Mouse (Mus musculus) MEL (cell line): ENCODE data around the gene Ubxn4. TPM values are rescaled to one million over a fixed set of nuclear protein-coding genes. Genes with fewer than 3 reads are reported as not detected.

Source experiments
- DNase-seq: peaks from one replicate; pipeline ENCODE4 v3.0.0; 2011; ENCODE audit warnings: low read depth, low spot score
- H3K27ac ChIP-seq: 2 replicates; pipeline ENCODE4 v1.5.1; 2012; ENCODE audit warnings: low read depth, mild to moderate bottlenecking, control low read depth, low read length, moderate library complexity; ENCODE audit not compliant: control insufficient read depth
- H3K27me3 ChIP-seq, 2 experiments: fragments of 150-350 bp in 1 of 2; sonication (generic) in 1 of 2; 2 replicates each; pipeline ENCODE4 v1.6.1; 2012; ENCODE audit warnings: low read length in 2 of 2, mild to moderate bottlenecking in 2 of 2, improper control_type of control experiment in 1 of 2, moderate library complexity in 1 of 2; ENCODE audit not compliant: insufficient read depth in 2 of 2, control insufficient read depth in 1 of 2
- H3K36me3 ChIP-seq, 2 experiments: 2 replicates each; pipeline ENCODE4 v1.6.1; 2012 to 2014; ENCODE audit warnings: low read length in 2 of 2, improper control_type of control experiment in 1 of 2, inconsistent platforms in 1 of 2, mild to moderate bottlenecking in 1 of 2; ENCODE audit not compliant: insufficient read depth in 2 of 2, control insufficient read depth in 1 of 2
- H3K4me1 ChIP-seq, 2 experiments: fragments of 150-350 bp in 1 of 2; sonication (generic) in 1 of 2; 2 replicates each; pipeline ENCODE4 v1.6.1; 2012; ENCODE audit warnings: low read length in 2 of 2, improper control_type of control experiment in 1 of 2, mild to moderate bottlenecking in 1 of 2; ENCODE audit not compliant: insufficient read depth in 2 of 2, control insufficient read depth in 1 of 2
- H3K4me3 ChIP-seq, 2 experiments: fragments of 150-350 bp in 1 of 2; sonication (generic) in 1 of 2; 2 replicates each; pipeline ENCODE4 v1.5.1; 2012; ENCODE audit warnings: low read depth in 2 of 2, low read length in 2 of 2, mild to moderate bottlenecking in 2 of 2, moderate library complexity in 2 of 2, control low read depth in 1 of 2, improper control_type of control experiment in 1 of 2; ENCODE audit not compliant: control insufficient read depth in 1 of 2, insufficient read depth in 1 of 2
- H3K79me2 ChIP-seq: 2 replicates; pipeline ENCODE4 v1.6.1; 2012; ENCODE audit warnings: mild to moderate bottlenecking, low read length, moderate library complexity; ENCODE audit not compliant: control insufficient read depth, poor library complexity, insufficient read depth
- H3K9ac ChIP-seq: 2 replicates; pipeline ENCODE4 v1.6.1; 2012; ENCODE audit warnings: low read depth, mild to moderate bottlenecking, control low read depth, low read length, moderate library complexity; ENCODE audit not compliant: control insufficient read depth, poor library complexity, severe bottlenecking
- H3K9me3 ChIP-seq: fragments of 150-350 bp; sonication (generic); replicated peaks from 2 replicates; pipeline ENCODE4 v1.6.1; 2012; ENCODE audit warnings: mild to moderate bottlenecking, low read length, improper control_type of control experiment, moderate library complexity; ENCODE audit not compliant: insufficient read depth
- BHLHE40 ChIP-seq: IDR thresholded peaks from 2 replicates; pipeline ENCODE4 v1.6.1; 2012; ENCODE audit warnings: low read depth, mild to moderate bottlenecking, inconsistent platforms, low read length, improper control_type of control experiment, borderline replicate concordance
- CHD1 ChIP-seq: IDR thresholded peaks from 2 replicates; pipeline ENCODE4 v1.6.1; 2012; ENCODE audit warnings: low read depth, mild to moderate bottlenecking, inconsistent platforms, low read length, improper control_type of control experiment
- CHD2 ChIP-seq: IDR thresholded peaks from 2 replicates; pipeline ENCODE4 v1.6.1; 2011; ENCODE audit warnings: low read length, improper control_type of control experiment
- CTCF ChIP-seq, 3 experiments: IDR thresholded peaks in 2 of 3; conservative IDR thresholded peaks in 1 of 3; 2 replicates each; pipeline ENCODE4 v1.5.1; 2011 to 2012; ENCODE audit warnings: low read length in 3 of 3, low read depth in 2 of 3, mild to moderate bottlenecking in 2 of 3, improper control_type of control experiment in 1 of 3, inconsistent platforms in 1 of 3, mixed read lengths in 1 of 3, moderate library complexity in 1 of 3; ENCODE audit not compliant: control insufficient read depth in 1 of 3, insufficient read depth in 1 of 3, poor library complexity in 1 of 3, severe bottlenecking in 1 of 3
- ELF1 ChIP-seq: IDR thresholded peaks from 2 replicates; pipeline ENCODE4 v1.6.1; 2014; ENCODE audit warnings: low read depth, mild to moderate bottlenecking, inconsistent platforms, low read length, improper control_type of control experiment, moderate library complexity
- EP300 ChIP-seq, 2 experiments: IDR thresholded peaks; 2 replicates each; pipeline ENCODE4 v1.6.1; 2011; ENCODE audit warnings: improper control_type of control experiment in 2 of 2, low read length in 2 of 2, low read depth in 1 of 2, mild to moderate bottlenecking in 1 of 2
- GABPA ChIP-seq: IDR thresholded peaks from 2 replicates; pipeline ENCODE4 v1.6.1; 2012; ENCODE audit warnings: low read depth, mild to moderate bottlenecking, inconsistent platforms, low read length, improper control_type of control experiment, moderate library complexity
- GATA1 ChIP-seq: IDR thresholded peaks from 2 replicates; pipeline ENCODE4 v1.6.1; 2011; ENCODE audit warnings: low read depth, low read length, improper control_type of control experiment
- HCFC1 ChIP-seq: IDR thresholded peaks from 2 replicates; pipeline ENCODE4 v1.6.1; 2012; ENCODE audit warnings: low read depth, mild to moderate bottlenecking, inconsistent platforms, low read length, improper control_type of control experiment, moderate library complexity
- MAFK ChIP-seq: IDR thresholded peaks from 2 replicates; pipeline ENCODE4 v1.6.1; 2011; ENCODE audit warnings: low read depth, mild to moderate bottlenecking, low read length, improper control_type of control experiment, borderline replicate concordance
- MAZ ChIP-seq: IDR thresholded peaks from 2 replicates; pipeline ENCODE4 v1.6.1; 2012; ENCODE audit warnings: low read depth, mild to moderate bottlenecking, inconsistent platforms, low read length, improper control_type of control experiment
- MEF2A ChIP-seq: IDR thresholded peaks from 2 replicates; pipeline ENCODE4 v1.6.1; 2014; ENCODE audit warnings: low read depth, mild to moderate bottlenecking, inconsistent platforms, low read length, improper control_type of control experiment; ENCODE audit not compliant: poor library complexity, insufficient replicate concordance, severe bottlenecking; ENCODE audit errors: extremely low read depth
- MXI1 ChIP-seq: IDR thresholded peaks from 2 replicates; pipeline ENCODE4 v1.6.1; 2011; ENCODE audit warnings: mild to moderate bottlenecking, low read depth, low read length, improper control_type of control experiment
- NRF1 ChIP-seq: IDR thresholded peaks from 2 replicates; pipeline ENCODE4 v1.6.1; 2014; ENCODE audit warnings: low read depth, mild to moderate bottlenecking, inconsistent platforms, low read length, improper control_type of control experiment, moderate library complexity; ENCODE audit not compliant: poor library complexity, insufficient read depth, severe bottlenecking
- RAD21 ChIP-seq: IDR thresholded peaks from 2 replicates; pipeline ENCODE4 v1.6.1; 2011; ENCODE audit warnings: mild to moderate bottlenecking, low read depth, low read length, improper control_type of control experiment
- RCOR1 ChIP-seq: IDR thresholded peaks from 2 replicates; pipeline ENCODE4 v1.6.1; 2012; ENCODE audit warnings: low read depth, mild to moderate bottlenecking, inconsistent platforms, low read length, improper control_type of control experiment
- SMC3 ChIP-seq: IDR thresholded peaks from 2 replicates; pipeline ENCODE4 v1.6.1; 2011; ENCODE audit warnings: low read depth, low read length, improper control_type of control experiment
- TAL1 ChIP-seq: IDR thresholded peaks from 2 replicates; pipeline ENCODE4 v1.6.1; 2012; ENCODE audit warnings: mild to moderate bottlenecking, inconsistent platforms, low read length, moderate library complexity, mixed read lengths
- TBP ChIP-seq: IDR thresholded peaks from 2 replicates; pipeline ENCODE4 v1.8.0; 2011; ENCODE audit warnings: low read depth, low read length, improper control_type of control experiment
- TCF12 ChIP-seq: IDR thresholded peaks from 2 replicates; pipeline ENCODE4 v1.6.1; 2014; ENCODE audit warnings: low read depth, mild to moderate bottlenecking, inconsistent platforms, low read length, improper control_type of control experiment, moderate library complexity
- ZMIZ1 ChIP-seq: IDR thresholded peaks from 2 replicates; pipeline ENCODE4 v1.6.1; 2012; ENCODE audit warnings: low read depth, mild to moderate bottlenecking, inconsistent platforms, low read length, improper control_type of control experiment, moderate library complexity
- polyA plus RNA-seq, 2 experiments: library from polyadenylated mRNA; stranded (reverse) in 1 of 2; unstranded in 1 of 2; fragments of >175 nt in 1 of 2; fragments of >200 nt in 1 of 2; gene quantifications; 2 replicates each; pipeline versions ENCODE4 v1.2.1 to v1.2.4; 2012; ENCODE audit warnings: low replicate concordance in 2 of 2, low read depth in 1 of 2; ENCODE audit not compliant: insufficient read length in 2 of 2, insufficient read depth in 1 of 2, missing spikeins in 1 of 2
- total RNA-seq: library from RNA; depleted of rRNA; stranded (reverse); fragments of 300-350 nt; gene quantifications from 2 replicates; pipeline ENCODE4 v1.2.3, GENCODE M21; 2012

Gene Ubxn4
- total and polyA plus RNA-seq, 3 experiments, result 41.0 to 66.8 TPM; not detected in 1

DNA sequence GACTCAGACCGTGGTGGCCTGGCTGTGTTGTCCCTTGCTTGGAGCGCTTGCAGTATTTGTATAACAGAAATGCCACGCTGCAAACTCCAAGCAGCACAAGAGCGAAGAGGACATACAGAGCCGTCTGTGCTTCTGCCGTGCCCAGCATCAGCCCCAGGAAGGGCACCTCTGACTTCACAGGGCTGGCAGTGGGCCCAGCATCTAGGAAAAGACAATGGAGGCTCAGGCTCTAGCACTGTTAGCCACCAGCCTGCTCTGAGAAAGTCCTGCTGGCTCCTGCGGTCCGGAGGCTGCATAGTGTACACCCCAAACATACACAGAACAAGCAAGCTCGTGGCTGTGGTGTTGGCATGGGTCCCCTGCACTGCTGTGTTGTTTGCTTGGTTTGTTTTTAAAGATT, 41.4 kb downstream of the Ubxn4 start:
- no peak overlapping the region for H3K4me3 ChIP-seq
- no peak overlapping the region for H3K9ac ChIP-seq
- no peaks in the 10 kb centered on the region for H3K36me3 ChIP-seq
- H3K4me1 ChIP-seq, result no peaks in the 10 kb centered on the region
- no peak overlapping the region for H3K27ac ChIP-seq
- no peaks in the 10 kb centered on the region for H3K27me3 ChIP-seq
- TF ChIP-seq TAL1, result no peak
- no peak for TF ChIP-seq NRF1
- TF ChIP-seq GATA1, result no peak
- no peaks in the 10 kb centered on the region for H3K9me3 ChIP-seq
- H3K79me2 ChIP-seq, result no peaks in the 10 kb centered on the region
- no peak for DNase-seq

DNA sequence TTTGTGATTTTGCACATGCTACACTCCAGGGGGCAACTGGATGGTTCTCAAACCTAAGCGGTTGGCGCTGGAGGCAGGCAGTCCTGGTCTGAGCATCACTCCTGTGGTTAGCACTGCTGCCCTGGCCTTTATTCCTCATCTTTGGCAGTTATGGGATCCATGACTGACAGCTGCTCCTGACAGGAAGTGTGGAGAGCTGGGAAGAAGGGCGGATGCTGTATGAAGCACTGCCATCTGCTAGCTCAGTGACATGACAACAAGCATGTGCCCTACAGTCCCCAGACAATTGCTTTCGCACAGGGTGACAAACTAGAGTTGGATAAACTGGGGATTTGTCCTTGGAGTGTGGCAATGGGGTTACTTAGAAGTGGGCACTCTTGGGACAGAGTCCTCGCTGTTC, 46.5 kb downstream of the Ubxn4 start:
- H3K9ac ChIP-seq, result no peak overlapping the region
- H3K4me1 ChIP-seq, result no peaks in the 10 kb centered on the region
- H3K27me3 ChIP-seq, result no peaks in the 10 kb centered on the region
- no peaks in the 10 kb centered on the region for H3K36me3 ChIP-seq
- H3K9me3 ChIP-seq, result no peaks in the 10 kb centered on the region
- no peaks in the 10 kb centered on the region for H3K79me2 ChIP-seq
- H3K4me3 ChIP-seq, result no peak overlapping the region
- TF ChIP-seq MAZ, result no peak
- no peak for TF ChIP-seq GABPA
- no peak for TF ChIP-seq CTCF (IDR thresholded peaks at IDR 0.05 in 2 of 3, conservative IDR thresholded peaks at IDR 0.05 in 1 of 3; ENCODE audit: control insufficient read depth in 1 of 3, insufficient read depth in 1 of 3, low read depth in 2 of 3, low read length in 3 of 3, poor library complexity in 1 of 3, severe bottlenecking in 1 of 3)
- no peak for TF ChIP-seq GATA1
- TF ChIP-seq MXI1, result no peak
- TF ChIP-seq TAL1, result no peak
- no peak for TF ChIP-seq RCOR1
- no peak for TF ChIP-seq RAD21
- TF ChIP-seq ZMIZ1, result no peak
- no peak for TF ChIP-seq TBP
- TF ChIP-seq CHD2, result no peak
- TF ChIP-seq EP300 (IDR thresholded peaks at IDR 0.05; ENCODE audit: low read depth in 1 of 2, low read length in 2 of 2), result no peak
- no peak for TF ChIP-seq BHLHE40
- no peak for TF ChIP-seq MEF2A
- TF ChIP-seq, all 39 proteins: peak for 0
- H3K27ac ChIP-seq, result no peak overlapping the region
- no peak for DNase-seq

DNA sequence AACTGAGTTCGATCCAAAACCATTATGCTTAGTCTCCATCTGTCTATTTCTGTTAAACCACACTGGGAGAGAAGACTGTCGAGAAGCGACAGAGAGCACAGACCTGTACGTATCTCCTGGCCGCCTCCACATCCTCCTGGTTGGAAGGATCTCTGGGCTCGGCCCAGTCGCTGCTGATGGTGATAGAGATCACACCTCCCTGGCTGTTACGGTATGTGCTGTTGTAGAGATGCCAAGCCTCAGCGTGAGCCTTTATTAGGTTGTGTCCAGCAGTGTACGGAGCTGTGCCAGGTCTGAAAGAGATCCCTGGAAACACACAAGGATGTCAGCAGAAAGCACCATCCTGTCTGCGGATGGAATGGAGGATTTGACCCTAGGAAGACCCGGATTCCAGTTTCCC, 49.8 kb downstream of the Ubxn4 start:
- Histone ChIP-seq H3K4me1 (no peaks in the 10 kb centered on the region), H3K27me3 (no peaks in the 10 kb centered on the region), H3K36me3 (no peaks in the 10 kb centered on the region), H3K9ac (no peak overlapping the region), H3K4me3 (no peak overlapping the region), H3K9me3 (no peaks in the 10 kb centered on the region), H3K79me2 (no peaks in the 10 kb centered on the region), H3K27ac (no peak overlapping the region)
- TF ChIP-seq MAFK (no peak), TCF12 (no peak), ELF1 (no peak), SMC3 (no peak), GATA1 (no peak), MXI1 (no peak), HCFC1 (no peak), CHD1 (no peak), NRF1 (no peak), TBP (no peak)
- no peak for DNase-seq
